Mouse (Mus musculus) heart, postnatal 0 days (tissue): ENCODE measurements around the gene Abca6.

ENCODE experiments used
- CTCF ChIP-seq: IDR thresholded peaks from 2 replicates; pipeline ENCODE4 v1.5.1; 2016; ENCODE audit warnings: antibody characterized with exemption, control low read depth, low read depth
- EP300 ChIP-seq: IDR thresholded peaks from 2 replicates; pipeline ENCODE4 v1.6.1; 2016; ENCODE audit warnings: antibody characterized with exemption, low read depth

DNA sequence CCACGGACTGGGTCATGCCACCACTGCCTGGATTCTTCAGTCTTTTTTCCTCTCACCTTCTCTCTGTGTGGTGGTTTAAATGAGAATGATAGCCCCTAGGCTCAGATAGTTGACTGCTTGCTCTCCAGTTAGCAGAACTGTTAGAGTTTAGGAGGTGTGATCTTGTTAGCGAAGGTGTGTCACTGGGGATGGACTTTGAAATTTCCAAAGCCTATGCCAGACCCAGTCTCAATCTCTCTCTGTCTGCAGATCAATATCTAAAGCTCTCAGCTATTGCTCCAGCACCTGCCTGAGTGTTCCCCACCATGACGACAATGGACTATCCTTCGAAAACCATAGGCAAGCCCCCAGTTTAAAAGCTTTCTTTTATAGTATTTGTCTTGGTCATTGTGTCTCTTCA, 5.5 kb upstream of the Abca6 start:
- TF ChIP-seq EP300 (no peak), CTCF (no peak)
